Mouse (Mus musculus) v-Abl transformed pro-B cells (cell line): Measurements from ENCODE around the gene Hoxc5.

Source experiments
- in situ Hi-C, 2 experiments: fragments of 400-800 bp; cut with MboI; formaldehyde crosslinking; loops; one replicate each; pipeline ENCODE4 v1.15.1; 2025; ENCODE audit not compliant: unreplicated experiment in 2 of 2

The Hoxc5 gene

DNA sequence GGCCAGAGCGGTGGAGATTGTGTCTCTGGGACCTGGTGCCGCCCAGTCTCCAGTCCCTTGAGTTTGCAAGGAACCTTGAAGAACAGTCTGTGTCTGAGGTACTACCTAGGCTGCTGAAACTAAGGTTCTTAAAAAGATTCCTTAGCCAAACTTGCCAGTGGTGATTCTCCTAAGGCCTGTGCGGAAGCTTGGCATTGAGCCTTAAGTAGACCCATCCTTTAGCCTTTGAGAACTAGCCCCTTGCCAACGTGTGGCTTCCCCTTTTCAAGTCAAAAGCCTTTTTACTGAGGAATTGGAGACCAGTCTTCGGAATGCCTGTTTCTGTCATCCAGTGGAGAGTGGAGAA, 23.8 kb upstream of the Hoxc5 start:
- in situ Hi-C loops, result no loop called here

DNA sequence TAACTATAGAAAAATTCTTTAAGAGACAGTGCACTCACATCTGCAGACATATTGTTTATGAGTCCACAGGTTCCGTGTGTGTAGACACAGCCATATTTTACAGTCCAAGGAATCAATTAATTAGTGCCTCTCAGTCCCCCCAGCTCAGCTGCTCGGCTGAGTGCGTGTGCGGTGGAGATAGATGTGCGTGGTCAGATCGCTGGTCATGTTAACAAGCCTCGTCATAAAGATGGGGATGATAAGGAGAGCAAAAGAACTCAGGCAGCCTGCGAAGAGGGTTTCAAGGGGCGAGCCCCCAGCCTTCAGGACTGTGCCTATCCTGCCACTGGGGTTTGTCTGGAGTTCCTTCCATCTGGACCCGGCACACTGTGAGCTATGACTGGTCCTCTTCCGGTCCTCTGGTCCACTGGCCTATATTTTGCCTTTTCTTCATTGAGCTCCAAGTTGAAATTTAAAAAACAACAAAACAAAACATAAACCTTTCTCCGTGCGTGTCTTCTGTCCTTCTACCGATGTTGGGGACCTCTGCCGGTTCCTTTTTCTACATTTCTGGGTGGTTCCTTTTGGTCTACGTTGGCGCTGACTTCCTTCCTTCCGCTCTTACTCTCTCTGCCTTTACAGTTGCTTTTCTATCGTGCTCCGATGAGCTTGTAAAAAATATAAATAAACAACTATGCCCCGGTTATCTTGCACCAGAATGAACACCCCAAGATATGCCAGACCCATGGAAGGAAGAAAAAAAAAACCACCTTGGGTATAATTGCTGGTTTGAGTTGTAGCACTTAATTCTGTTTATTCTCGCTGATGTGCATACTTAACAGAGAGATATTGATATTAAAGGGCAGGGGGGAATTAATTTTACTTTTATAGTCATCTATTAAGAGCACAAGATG, 21.8 kb upstream of the Hoxc5 start:
- in situ Hi-C loops, result no loop called here

- in situ Hi-C loops, result no loop called here
These were observed 20.0 kb upstream of the Hoxc5 start for GRCm38 (mm10) chr15:102947276-102947675.

- in situ Hi-C loops, result no loop called here
These were observed 18.4 kb upstream of the Hoxc5 start for GRCm38 (mm10) chr15:102948842-102949241.

GRCm38 (mm10) chr15:102949696-102950095, 17.5 kb upstream of the Hoxc5 start:
- in situ Hi-C loops, result no loop called here

GRCm38 (mm10) chr15:102950877-102951276, 16.4 kb upstream of the Hoxc5 start:
- in situ Hi-C loops, result no loop called here

GRCm38 (mm10) chr15:102953561-102953960, 13.7 kb upstream of the Hoxc5 start:
- in situ Hi-C loops, result no loop called here

GRCm38 (mm10) chr15:102954192-102955006, 12.8 kb upstream of the Hoxc5 start, which contains the start of gene Hoxc11:
Gene Hoxc11 (plus strand): TSS chr15:102954427.
- in situ Hi-C loops, result no loop called here

DNA sequence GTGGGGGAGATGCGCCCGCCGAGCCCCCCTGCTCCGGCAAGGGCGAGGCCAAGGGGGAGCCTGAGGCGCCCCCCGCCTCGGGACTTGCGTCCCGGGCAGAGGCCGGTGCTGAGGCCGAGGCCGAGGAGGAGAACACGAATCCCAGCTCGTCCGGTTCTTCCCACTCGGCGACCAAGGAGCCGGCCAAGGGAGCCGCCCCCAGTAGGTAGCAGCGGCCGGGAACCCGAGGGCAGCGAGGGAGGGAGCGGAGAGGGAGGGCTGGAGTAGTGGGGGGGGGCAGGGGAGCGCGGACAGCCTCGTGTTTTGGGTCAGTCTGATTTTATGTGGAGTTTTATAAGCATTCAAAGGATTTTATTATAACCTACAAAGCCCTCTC, 12.2 kb upstream of the Hoxc5 start:
- in situ Hi-C loops, result no loop called here

GRCm38 (mm10) chr15:102955833-102956640, 11.2 kb upstream of the Hoxc5 start:
- in situ Hi-C loops, result no loop called here

GRCm38 (mm10) chr15:102956906-102957305, 10.3 kb upstream of the Hoxc5 start:
- in situ Hi-C loops, result no loop called here

GRCm38 (mm10) chr15:102959663-102960191, 7.5 kb upstream of the Hoxc5 start:
- in situ Hi-C loops, result loop anchor here in 1 of 2 experiments (10.0 kb wide), 1 partner anchor 195 kb away; no protein-coding TSS in a partner anchor

DNA sequence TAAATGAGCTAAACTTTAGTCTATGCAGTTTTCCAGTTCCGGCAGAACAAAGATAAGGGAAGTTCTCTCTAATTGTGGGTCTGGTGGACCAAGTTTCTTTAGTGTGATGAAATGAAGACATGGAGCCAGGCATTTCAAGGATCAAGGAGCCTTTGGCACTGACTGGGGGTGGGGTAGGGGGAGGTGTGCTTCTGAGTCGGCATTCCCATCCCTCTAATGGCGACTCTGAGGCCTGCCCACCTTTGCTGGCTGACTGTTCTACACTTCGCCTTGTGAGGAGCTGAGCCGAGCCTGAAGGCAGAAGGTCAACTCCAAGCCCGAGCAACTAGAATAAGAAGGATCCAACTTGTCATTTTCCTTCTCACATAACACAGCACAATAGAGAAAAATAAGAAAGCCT, 5.5 kb upstream of the Hoxc5 start:
- in situ Hi-C loops, result loop anchor here in 1 of 2 experiments (10.0 kb wide), 1 partner anchor 197 kb away; no protein-coding TSS in a partner anchor

DNA sequence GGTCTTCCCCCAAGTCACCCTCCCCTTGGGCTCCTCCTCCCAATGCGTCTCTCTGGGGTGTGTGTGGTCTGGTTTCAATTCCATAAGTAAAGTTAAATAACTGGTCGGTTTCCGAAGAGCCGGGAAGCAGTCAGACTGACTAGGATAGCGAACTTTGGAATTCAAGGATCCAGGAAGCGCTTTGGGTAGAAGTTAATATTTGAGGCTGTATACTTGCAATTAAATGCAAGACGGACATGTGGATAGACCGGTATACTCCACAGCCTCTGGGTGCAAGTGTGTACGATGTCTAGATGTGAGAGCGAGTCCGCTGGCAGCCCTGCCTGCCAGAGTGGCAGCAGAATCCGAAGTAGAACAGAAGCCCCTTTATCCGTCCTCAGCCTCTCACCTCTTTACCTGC, 4.8 kb upstream of the Hoxc5 start:
- in situ Hi-C loops, result loop anchor here in 1 of 2 experiments (10.0 kb wide), 1 partner anchor 198 kb away; no protein-coding TSS in a partner anchor

DNA sequence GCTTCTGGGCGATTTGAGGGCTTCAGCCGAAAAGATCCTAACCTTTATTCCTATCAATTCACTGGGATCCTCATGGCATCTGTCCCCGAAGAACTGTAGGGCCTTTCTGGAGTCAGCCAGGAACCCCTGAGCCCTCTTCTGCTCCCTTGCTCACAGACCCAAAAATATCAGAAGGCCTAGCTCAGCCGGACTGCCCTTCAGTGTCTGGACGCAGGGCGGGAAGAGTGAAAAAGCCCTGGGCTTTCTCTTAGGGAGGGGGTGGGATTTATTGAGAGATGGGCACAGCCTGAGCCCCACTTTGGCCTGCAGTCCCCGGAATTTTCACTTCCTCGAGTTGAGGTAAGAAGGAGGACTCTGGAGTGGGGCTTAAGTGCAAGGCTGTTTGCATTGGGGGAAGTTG, 4.0 kb upstream of the Hoxc5 start:
- in situ Hi-C loops, result loop anchor here in 1 of 2 experiments (10.0 kb wide), 1 partner anchor 198 kb away; no protein-coding TSS in a partner anchor

- in situ Hi-C loops, result loop anchor here in 1 of 2 experiments (10.0 kb wide), 1 partner anchor 199 kb away; no protein-coding TSS in a partner anchor
These were observed 3.3 kb upstream of the Hoxc5 start for GRCm38 (mm10) chr15:102963671-102964640.

- in situ Hi-C loops, result loop anchor here in 1 of 2 experiments (10.0 kb wide), 1 partner anchor 200 kb away; no protein-coding TSS in a partner anchor
These were observed 2.0 kb upstream of the Hoxc5 start for GRCm38 (mm10) chr15:102965003-102965891.
